Comparison of ENCODE assay signal across 13 mouse cellular contexts in genomic region chr9:62935854-62936253, GRCm38 (mm10). TPM values are rescaled to one million over a fixed set of nuclear protein-coding genes. Genes with fewer than 3 reads are reported as not detected.
DNase-seq lines count a peak whose midpoint lies in the region; ATAC-seq and TF ChIP-seq lines count a peak whose summit lies in the region.
"Had no signal": no experiment of that assay in that cellular context is flagged by ENCODE, and none has a peak within 500 bp of the region (broad histone marks: within the 10 kb centered on the region; RNA-seq: fewer than 3 reads in every experiment).

No protein-coding gene starts in this region.

- no peak overlapping the region for H3K27ac ChIP-seq in gastrocnemius, adult 2 months
- peak overlapping the region; percentile 36; the same call in 1 of the 2 replicates for H3K27ac ChIP-seq in lung, embryonic 14.5 days (ENCODE audit: low read depth)
- no peak overlapping the region for H3K27ac ChIP-seq in lung, postnatal 0 days (ENCODE audit: low read length)
- H3K27ac ChIP-seq: heart, embryonic 13.5 days; limb, embryonic 12.5 days had no signal

- DNase-seq in gastrocnemius, adult 2 months: peak; percentile 35
- no peak for DNase-seq in gastrocnemius, postnatal 14 days
- DNase-seq in lung, embryonic 14.5 days: no peak
- DNase-seq in lung, postnatal 0 days (ENCODE audit: low spot score): no peak
- DNase-seq in adrenal gland, postnatal 25 days: peak; percentile 23
- DNase-seq in cerebellum, postnatal 25 days: peak; percentile 24 to 54
- no peak for DNase-seq in gastrocnemius, adult 18-20 months (ENCODE audit: low spot score)
- DNase-seq: liver, postnatal 0 days had no signal

- no peak for TF ChIP-seq CTCF in gastrocnemius, adult 2 months (IDR thresholded peaks at IDR 0.05)
- no peak for TF ChIP-seq CTCF in lung, embryonic 14.5 days (IDR thresholded peaks at IDR 0.05; ENCODE audit: low read depth)
- no peak for TF ChIP-seq CTCF in lung, postnatal 0 days (IDR thresholded peaks at IDR 0.05)

- no peaks in the 10 kb centered on the region for H3K36me3 ChIP-seq in lung, embryonic 14.5 days (ENCODE audit: insufficient read depth)
- no peaks in the 10 kb centered on the region for H3K36me3 ChIP-seq in lung, postnatal 0 days (ENCODE audit: insufficient read depth, low read length)
- H3K36me3 ChIP-seq: limb, embryonic 12.5 days had no signal

- H3K9me3 ChIP-seq in lung, embryonic 14.5 days (ENCODE audit: low read depth, low read length): no peaks in the 10 kb centered on the region
- H3K9me3 ChIP-seq in lung, postnatal 0 days (ENCODE audit: low read length): no peaks in the 10 kb centered on the region
- H3K9me3 ChIP-seq: heart, embryonic 13.5 days; limb, embryonic 12.5 days; megakaryocyte, embryonic 14.5 days had no signal

- H3K4me2 ChIP-seq in lung, embryonic 14.5 days: no peak overlapping the region
- H3K4me2 ChIP-seq in lung, postnatal 0 days (replicated peaks; ENCODE audit: low read depth, low read length): no peak overlapping the region
- H3K4me2 ChIP-seq: heart, embryonic 13.5 days; limb, embryonic 12.5 days had no signal

- H3K27me3 ChIP-seq in lung, embryonic 14.5 days (ENCODE audit: insufficient read depth, low read length): no peaks in the 10 kb centered on the region
- H3K27me3 ChIP-seq in lung, postnatal 0 days (replicated peaks; ENCODE audit: insufficient read depth, low read length): no peaks in the 10 kb centered on the region
- H3K27me3 ChIP-seq: heart, embryonic 13.5 days; limb, embryonic 12.5 days; megakaryocyte, embryonic 14.5 days; Patski had no signal

- peaks cover 12% of the 10 kb centered on the region for H3K4me1 ChIP-seq in lung, embryonic 14.5 days (ENCODE audit: insufficient read depth)
- peaks cover 12% of the 10 kb centered on the region for H3K4me1 ChIP-seq in lung, postnatal 0 days (ENCODE audit: insufficient read depth, low read depth, low read length)

- 73% methylated on average over 5 of the region's 5 CpGs for WGBS in lung, embryonic 14.5 days
- 64% methylated on average over 5 of the region's 5 CpGs for WGBS in lung, postnatal 0 days

- H3K4me3 ChIP-seq in gastrocnemius, adult 2 months: no peak overlapping the region
- H3K4me3 ChIP-seq in lung, embryonic 14.5 days (ENCODE audit: low read depth, low read length): no peak overlapping the region
- H3K4me3 ChIP-seq in lung, postnatal 0 days (ENCODE audit: low read depth, low read length): no peak overlapping the region
- H3K4me3 ChIP-seq: heart, embryonic 13.5 days; limb, embryonic 12.5 days; megakaryocyte, embryonic 14.5 days; myocyte had no signal

- intact Hi-C loops in gastrocnemius, adult 2 months (cut with DNase I): no loop called here
- intact Hi-C loops in gastrocnemius, postnatal 14 days (cut with DNase I; ENCODE audit: low total_unique reads): no loop called here

- no peak for TF ChIP-seq EP300 in lung, postnatal 0 days (IDR thresholded peaks at IDR 0.05)

- ATAC-seq in lung, embryonic 14.5 days (ENCODE audit: insufficient read depth): no peak
- no peak for ATAC-seq in lung, postnatal 0 days
- ATAC-seq: liver, postnatal 0 days; Patski had no signal

- no peak overlapping the region for H3K9ac ChIP-seq in lung, embryonic 14.5 days
- no peak overlapping the region for H3K9ac ChIP-seq in lung, postnatal 0 days (replicated peaks; ENCODE audit: low read depth)
- H3K9ac ChIP-seq: heart, embryonic 13.5 days; limb, embryonic 12.5 days; liver, postnatal 0 days had no signal

RNA-seq across cellular contexts. Expression of gene Pias1, which starts 51.9 kb away (rescaled TPM):
- total RNA-seq in gastrocnemius, adult 2 months (2021): 10 to 100 TPM; 19.6 to 20.4 TPM
- 10 to 100 TPM; 13.8 to 15.8 TPM for total RNA-seq in gastrocnemius, postnatal 14 days (2021)
- polyA plus RNA-seq in lung, embryonic 14.5 days (2014; fragmentation: Nextera tagmentation; extraction: Ambion mirVana): 68.3 and 74.4 TPM in 2 replicates
- polyA plus RNA-seq in lung, postnatal 0 days (2015; fragmentation: Nextera tagmentation; extraction: Ambion mirVana): 58.1 and 59.6 TPM in 2 replicates
- 34.3 and 42.2 TPM in 2 replicates for total RNA-seq in adrenal gland, postnatal 25 days (2021)
- 10 to 100 TPM; 19.6 to 21.3 TPM for total RNA-seq in gastrocnemius, adult 18-20 months (2021)

Comparison
In these comparisons a context has a peak if more than half of its experiments do, and no peak if none do; other contexts are left out.
1. DNase-seq: peak in gastrocnemius, adult 2 months (single experiment), adrenal gland, postnatal 25 days (single experiment) and cerebellum, postnatal 25 days (2 of 2); none in gastrocnemius, postnatal 14 days (single experiment), lung, embryonic 14.5 days (single experiment), lung, postnatal 0 days (single experiment) and gastrocnemius, adult 18-20 months (single experiment).